Mouse (Mus musculus): ENCODE results near the gene Kcnj10.

Kcnj10 gene

GRCm38 (mm10) chr1:172340729-172341321, at the start of gene Kcnj10:
Gene Kcnj10, plus strand, starts transcription at chr1:172341210.
- DNase-seq (ENCODE audit: extremely low spot score, low spot score), result peak; percentile 82

- no peak for DNase-seq (ENCODE audit: extremely low spot score, low spot score)
Measured at GRCm38 (mm10) chr1:172292880-172293279, 48.1 kb upstream of the Kcnj10 start.

DNA sequence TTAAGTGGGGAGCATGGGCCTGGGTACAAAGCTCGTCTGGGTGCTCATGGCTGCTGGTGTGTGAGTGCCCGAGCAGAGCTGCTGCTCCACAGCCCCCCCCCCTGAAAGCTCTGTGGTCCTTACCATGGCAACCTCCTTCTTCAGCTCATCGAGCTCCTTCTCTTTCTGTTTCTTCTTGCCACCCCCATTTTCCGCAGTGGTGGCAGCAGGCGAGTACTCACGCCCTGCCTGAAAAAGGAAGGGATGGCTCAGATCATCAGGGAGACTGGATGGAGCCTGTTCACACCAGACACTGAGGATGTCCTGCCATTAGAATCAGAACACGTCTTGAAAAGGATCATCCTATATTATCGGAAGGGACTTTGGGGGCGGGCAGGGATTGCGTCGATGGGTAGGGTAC, 47.6 kb upstream of the Kcnj10 start:
- DNase-seq (ENCODE audit: extremely low spot score, low spot score), result no peak

- no peak for DNase-seq (ENCODE audit: extremely low spot score, low spot score)
Measured at GRCm38 (mm10) chr1:172295751-172296197, 45.2 kb upstream of the Kcnj10 start.

DNA sequence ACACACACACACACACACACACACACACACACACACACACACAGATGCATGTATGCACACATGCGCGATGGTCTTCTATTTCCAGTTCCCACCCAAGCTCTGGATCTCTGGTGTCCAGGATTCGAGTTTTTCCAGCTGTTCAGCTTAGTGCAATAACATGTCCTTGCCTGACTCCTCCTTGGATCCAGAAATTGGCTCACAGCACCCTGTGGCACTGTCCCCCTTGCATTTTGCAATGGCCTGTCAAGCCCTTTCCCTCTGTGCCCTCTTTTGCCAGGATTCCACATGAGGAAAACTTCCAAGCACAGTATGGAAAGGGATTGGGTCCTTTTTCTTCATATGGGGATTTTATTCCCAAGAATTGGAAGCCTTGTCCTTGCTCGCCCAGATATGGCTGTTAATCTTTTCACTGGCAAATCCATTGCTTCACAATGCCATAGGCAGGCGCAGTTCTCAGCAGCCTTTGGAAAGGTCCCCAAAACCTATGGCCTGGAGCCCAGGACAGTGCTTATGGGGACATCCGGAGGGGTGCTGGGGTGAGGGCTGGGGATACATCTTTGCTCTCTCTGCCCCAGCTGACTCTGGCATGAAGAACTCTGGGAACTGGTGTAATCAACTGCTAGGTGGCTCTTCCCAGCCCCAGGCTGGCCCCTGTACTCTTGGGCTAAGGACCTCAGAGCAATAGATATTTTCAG, 44.0 kb upstream of the Kcnj10 start:
- DNase-seq (ENCODE audit: extremely low spot score, low spot score), result no peak

DNA sequence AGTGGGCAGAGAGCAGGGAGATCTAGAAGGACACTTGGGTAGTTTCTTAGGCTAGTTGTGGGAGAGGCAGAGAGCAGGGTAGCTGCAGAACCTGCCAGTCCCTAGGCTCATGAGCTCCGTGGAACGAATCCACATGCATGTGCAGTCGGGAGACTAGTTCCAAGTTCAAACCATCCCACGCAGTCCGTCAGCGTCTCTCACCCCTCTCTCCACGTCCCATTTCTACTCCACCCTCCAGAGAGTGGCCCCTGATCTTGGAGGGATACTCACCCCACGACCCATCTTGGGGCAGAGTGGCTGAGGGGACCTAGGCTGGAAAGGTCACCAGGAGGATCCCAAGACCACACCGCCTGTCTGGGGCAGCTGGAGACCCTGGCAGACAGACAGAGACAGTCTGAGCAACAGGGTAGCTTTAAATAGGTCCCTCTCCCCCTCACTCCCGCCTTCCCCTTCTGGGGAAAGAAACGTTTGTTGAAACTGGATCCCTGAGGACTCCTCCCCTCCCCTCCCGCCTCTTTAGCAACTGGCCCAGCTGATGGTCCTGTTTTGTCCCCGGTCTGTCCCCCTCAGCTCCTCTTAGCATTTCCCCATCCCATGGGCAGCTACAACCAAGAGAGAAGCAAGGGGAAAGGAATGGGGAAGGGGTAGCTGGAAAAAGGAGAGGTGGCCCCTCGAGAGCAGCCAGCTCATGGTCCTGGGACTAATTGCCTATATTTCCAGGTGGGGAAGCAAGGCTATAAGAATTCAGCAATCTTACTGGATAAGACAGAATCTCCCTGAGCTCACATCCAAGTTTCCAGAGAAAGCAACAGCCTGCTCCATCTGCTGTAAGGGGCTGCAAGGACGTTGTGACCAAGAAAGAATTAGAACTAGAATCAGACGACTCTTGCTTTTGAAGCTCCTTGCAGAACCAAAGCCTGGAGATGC, 43.1 kb upstream of the Kcnj10 start, which contains the start of gene Atp1a2:
TSS of gene Atp1a2 (minus strand) at position 454 of the 927 bp plus-strand sequence.
- peak; percentile 40 for DNase-seq (ENCODE audit: extremely low spot score, low spot score)

GRCm38 (mm10) chr1:172299528-172299927, 41.5 kb upstream of the Kcnj10 start:
- no peak for DNase-seq (ENCODE audit: extremely low spot score, low spot score)

GRCm38 (mm10) chr1:172300247-172300646, 40.8 kb upstream of the Kcnj10 start:
- no peak for DNase-seq (ENCODE audit: extremely low spot score, low spot score)

DNA sequence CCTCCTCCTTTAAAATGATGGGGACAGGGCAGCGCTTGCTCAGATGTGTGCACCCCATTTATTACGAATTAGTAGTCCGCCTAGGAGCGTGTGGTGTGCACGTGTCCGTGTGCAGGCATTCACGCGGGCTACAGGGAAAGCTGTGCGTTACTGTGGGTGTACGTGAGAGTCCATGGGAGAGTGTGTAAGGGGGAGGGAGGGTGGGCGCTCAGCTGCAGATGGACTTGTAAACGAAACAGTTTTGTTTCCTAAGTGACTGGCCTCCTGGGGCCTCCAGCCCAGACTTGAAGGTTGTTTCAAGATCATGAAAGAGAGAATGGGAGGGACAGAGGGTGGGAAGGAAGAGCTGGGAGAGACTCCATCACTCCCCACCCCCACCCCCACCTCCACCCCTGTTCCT, 39.8 kb upstream of the Kcnj10 start:
- no peak for DNase-seq (ENCODE audit: extremely low spot score, low spot score)

GRCm38 (mm10) chr1:172302311-172302710, 38.7 kb upstream of the Kcnj10 start:
- DNase-seq (ENCODE audit: extremely low spot score, low spot score), result no peak

GRCm38 (mm10) chr1:172302851-172303250, 38.2 kb upstream of the Kcnj10 start:
- peak; percentile 67 for DNase-seq (ENCODE audit: extremely low spot score, low spot score)

- DNase-seq (ENCODE audit: extremely low spot score, low spot score), result no peak
Measured at GRCm38 (mm10) chr1:172304443-172304842, 36.6 kb upstream of the Kcnj10 start.

- no peak for DNase-seq (ENCODE audit: extremely low spot score, low spot score)
Measured at GRCm38 (mm10) chr1:172305153-172305552, 35.9 kb upstream of the Kcnj10 start.

DNA sequence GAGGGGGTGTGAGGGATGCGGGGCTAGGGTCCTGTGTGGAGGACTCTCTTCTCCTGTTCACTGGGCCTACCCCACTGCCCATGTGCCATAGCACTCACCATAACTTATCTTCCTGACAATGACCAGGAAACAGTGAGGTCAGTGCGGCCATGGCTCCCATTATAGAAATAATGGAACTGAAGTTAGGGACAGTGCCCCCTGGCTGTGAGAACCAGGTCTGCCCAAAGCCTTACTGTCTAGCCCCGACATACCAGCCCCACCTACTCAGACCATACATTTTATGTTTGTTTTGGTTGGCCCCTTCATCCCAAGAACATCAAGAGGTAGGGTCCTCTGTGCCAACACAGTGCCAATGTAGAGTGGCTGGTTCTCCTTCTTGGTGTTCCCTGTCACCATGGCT, 35.4 kb upstream of the Kcnj10 start:
- DNase-seq (ENCODE audit: extremely low spot score, low spot score), result no peak

DNA sequence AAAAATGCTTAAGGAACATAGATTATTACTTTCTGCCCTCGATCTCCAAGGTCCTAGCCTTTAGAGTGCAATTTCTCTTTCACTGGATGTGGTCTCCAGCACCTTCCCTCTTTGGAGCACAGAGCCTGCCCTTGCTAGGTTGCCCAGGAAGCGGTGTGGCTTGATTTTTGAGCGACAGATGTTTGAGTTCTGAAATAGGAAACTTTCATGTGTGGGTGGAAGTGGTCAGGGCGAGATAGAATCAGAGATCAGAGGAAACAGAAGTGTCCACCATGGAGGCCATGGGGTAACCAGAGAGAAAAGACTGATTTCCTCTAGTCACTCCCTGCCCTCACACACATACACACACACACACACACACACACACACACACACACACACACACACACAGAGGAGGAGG, 34.8 kb upstream of the Kcnj10 start:
- no peak for DNase-seq (ENCODE audit: extremely low spot score, low spot score)

GRCm38 (mm10) chr1:172306885-172307284, 34.1 kb upstream of the Kcnj10 start:
- no peak for DNase-seq (ENCODE audit: extremely low spot score, low spot score)

- no peak for DNase-seq (ENCODE audit: extremely low spot score, low spot score)
Measured at GRCm38 (mm10) chr1:172307936-172308335, 33.1 kb upstream of the Kcnj10 start.

- DNase-seq (ENCODE audit: extremely low spot score, low spot score), result no peak
Measured at GRCm38 (mm10) chr1:172308409-172308808, 32.6 kb upstream of the Kcnj10 start.

DNA sequence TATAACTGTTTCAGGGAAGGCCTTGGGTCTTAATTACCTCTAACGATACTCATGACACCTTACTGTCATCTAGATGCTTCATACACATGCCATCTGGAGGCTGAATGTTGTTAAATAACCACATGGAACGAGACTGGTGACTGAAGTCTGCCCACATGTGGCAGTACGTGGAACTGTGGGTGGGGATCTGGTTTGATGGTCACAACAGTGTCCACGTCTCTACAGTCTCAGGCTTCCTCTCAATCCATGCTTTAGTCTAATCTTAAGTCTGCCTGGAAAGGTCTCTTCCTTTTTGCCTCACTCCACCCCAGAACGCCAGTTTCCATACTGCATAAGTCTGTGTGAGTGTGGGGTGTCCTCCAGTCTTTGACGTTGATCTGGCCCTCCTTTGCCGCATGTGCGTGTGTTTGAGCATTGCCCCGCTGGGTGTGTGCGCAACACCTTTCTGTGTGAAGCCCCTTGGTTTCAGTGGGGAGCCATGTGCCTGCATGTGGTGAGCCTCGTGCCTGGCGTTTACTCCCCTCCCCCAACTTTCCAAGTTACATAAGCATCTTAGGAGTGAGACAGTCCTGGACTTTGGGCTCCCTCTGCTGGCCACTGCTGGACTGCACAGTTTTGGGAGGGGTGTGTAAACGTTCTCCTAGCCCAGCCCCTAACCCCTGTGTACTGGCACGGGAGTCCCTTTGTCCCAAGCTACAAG, 31.2 kb upstream of the Kcnj10 start:
- peak; percentile 98 for DNase-seq (ENCODE audit: extremely low spot score, low spot score)

DNA sequence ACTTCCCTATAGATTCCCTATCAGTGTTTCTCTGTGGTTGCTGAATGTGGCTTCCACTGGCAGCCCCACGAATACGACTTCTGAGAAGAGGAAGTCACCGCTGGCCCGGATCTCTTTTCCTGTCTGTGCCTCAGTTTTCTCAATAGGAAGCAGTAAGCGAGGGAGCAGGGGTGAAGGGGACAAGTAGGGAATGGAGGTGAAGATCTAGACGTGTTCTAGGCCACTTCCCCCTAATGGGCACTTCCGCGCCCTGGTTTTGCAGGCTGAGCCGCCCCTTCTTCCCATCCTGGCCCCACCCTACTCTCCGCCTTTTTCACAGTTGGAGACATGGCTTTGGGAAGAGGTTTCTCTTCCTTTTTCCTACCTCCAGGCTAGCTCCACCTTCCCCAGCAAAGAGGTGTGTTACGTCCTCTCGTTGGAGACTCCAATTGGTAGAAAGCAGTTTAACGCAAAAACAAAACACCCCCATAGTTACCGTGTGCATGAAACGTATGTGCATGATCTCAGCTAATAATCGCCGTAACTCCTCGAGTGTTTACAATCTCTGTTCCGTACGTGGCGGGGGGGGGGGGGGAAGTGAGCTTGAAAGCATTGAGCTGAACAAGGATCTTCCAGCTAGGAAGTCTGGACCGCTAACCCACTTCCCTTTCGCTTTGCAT, 29.6 kb upstream of the Kcnj10 start:
- DNase-seq (ENCODE audit: extremely low spot score, low spot score), result peak; percentile 42
